Mouse (Mus musculus): ENCODE measurements around the gene Farp1.

- TF ChIP-seq CTCF (IDR thresholded peaks at IDR 0.05; ENCODE audit: borderline replicate concordance, extremely low read depth, insufficient read depth, insufficient read length) (no peak), POLR2A (IDR thresholded peaks at IDR 0.05; ENCODE audit: borderline replicate concordance, extremely low read depth, insufficient read depth, insufficient read length, poor library complexity, severe bottlenecking) (no peak)
Measured at GRCm38 (mm10) chr14:121186402-121186894, 151.4 kb downstream of the Farp1 start.
